Mouse (Mus musculus): Measurements from ENCODE around the gene Mpeg1.

Gene Mpeg1

DNA sequence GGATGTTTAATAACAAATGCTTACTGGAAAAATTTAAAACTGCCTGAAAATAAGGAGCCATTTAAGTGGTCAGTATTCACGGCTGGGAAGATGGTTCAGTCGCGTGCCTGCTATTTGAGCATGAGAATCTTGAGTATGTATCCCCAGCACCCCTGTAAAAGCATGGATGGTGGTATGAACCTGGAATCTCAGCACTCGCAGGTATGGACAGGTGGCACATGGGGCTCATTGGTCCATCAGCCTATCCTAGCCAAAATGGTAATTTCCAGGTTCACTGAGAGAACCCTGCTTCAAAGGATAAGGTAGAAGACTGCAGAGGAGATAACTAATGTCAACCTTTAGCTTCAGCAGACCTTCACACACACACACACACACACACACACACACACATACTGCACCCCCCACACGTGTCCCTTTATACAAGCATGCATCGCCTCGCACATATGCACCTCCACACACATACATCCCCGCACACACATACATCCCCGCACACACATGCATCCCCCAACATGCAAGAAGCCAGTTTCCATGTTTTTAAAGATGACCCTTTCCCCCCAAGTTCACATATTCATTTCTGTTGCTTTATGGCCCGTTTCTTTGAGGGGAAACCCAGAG, 5.1 kb downstream of the Mpeg1 start:
- DNase-seq: no peak

DNA sequence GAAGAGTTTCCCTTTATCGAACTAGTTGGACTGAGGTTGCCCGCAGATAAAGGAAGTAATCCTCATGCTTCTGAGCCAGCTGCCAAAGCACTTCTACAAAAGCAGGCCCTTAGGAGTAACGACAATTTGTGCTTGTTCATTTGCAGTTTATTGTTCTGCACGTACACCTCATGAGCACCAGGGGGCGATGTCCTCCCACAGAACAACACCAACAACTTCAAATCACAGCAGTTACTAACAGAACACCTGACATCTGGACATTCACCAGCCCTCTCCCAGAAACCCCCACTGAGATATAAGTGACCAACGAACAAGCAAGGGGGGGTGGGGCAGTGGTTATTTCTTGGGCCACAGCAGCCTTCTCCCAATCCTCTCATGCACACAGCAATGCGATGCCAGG, 5.6 kb downstream of the Mpeg1 start:
- DNase-seq: peak; percentile 64

GRCm38 (mm10) chr19:12467436-12467835, 6.9 kb downstream of the Mpeg1 start:
- no peak for DNase-seq

DNA sequence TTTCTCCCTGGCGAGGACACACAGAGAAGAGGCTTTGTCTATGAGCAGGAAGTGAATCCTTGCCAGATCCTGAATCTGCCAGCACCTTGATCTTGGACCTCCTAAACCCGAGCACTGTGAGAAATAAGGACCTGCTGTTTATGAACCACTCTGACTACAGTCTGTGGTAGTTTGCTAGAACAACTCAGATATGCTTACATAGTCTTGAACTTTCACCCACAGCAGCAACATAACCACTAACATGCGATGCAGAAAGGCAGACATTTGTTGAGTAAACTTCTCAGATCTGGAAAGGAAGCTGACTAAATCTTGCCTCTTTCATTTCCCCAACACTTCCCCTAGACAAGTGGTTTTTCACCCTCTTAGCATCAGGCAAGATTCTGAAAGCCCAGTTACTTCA, 11.3 kb downstream of the Mpeg1 start:
- peak; percentile 34 for DNase-seq

DNA sequence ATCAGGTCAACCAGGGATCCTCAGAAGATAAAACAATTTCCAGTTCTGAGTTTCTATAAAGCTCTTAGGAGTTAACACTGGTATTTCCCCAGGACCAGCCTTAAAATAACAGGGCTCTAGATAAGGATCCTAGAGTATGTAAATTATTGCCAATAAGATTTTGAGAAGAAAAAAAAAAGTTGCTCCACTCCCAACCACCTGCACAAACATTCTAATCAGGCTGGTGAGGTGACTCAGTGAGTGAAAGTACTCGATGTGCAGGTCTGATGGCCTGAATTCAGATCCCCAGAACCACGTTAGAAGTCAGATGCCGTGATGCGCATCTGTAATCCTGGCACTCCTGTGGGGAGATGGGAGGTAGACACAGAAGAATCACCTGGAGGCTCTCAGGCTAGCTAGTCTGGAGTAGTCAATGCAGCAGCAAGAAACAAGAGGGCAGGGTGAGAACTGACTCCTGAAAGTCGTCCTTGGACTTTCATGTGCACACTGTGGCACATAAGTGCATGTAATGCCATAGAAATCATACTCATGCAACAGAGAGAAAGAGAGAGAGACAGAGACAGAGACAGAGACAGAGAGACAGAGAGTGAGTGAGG, 11.9 kb downstream of the Mpeg1 start:
- DNase-seq: no peak

- DNase-seq: no peak
Observed at GRCm38 (mm10) chr19:12473201-12473641, 12.6 kb downstream of the Mpeg1 start.

DNA sequence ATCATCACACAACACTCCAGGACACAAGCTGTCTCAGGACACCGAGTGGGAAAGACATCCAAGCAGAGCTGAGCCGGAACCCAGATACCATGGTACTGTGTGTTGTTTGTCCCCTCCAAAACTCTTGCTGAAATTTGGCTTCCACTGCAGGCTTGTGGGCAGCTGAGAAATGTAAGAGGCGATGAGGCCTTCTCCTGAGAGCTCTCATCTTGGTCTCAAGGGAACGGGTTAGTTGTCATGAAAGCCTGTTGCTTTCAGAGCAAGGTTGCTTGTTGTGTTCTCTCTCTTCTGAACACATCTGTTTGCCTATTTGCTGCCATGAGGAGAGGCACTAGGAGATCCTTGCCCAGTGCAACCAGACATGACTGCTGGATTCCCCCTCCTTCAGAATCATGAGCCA, 13.4 kb downstream of the Mpeg1 start:
- no peak for DNase-seq

GRCm38 (mm10) chr19:12475380-12476250, 15.0 kb downstream of the Mpeg1 start:
- peak; percentile 93 for DNase-seq

- no peak for DNase-seq
Observed at GRCm38 (mm10) chr19:12476721-12477270, 16.2 kb downstream of the Mpeg1 start.

DNA sequence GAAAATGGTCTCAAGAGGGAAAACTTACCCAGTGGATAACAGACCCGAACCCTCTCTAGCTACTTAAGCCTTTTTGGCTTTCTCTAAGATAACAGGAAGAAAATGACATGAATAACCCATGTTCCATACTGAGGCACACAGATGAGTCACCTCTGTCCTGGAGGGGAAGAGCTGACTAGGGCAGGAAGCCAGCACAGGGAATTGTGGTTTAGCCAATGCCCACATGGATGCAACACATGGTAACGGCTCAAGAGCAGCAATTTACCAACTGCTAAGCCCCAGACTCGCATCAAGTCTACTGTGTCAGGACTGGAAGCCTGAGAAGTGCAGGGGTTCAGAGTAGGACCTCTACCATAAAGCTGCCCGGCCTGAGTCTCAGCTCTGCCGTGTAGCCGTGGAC, 17.8 kb downstream of the Mpeg1 start:
- no peak for DNase-seq

- no peak for DNase-seq
Observed at GRCm38 (mm10) chr19:12483782-12484181, 23.2 kb downstream of the Mpeg1 start.

GRCm38 (mm10) chr19:12484210-12484609, 23.6 kb downstream of the Mpeg1 start:
- no peak for DNase-seq

GRCm38 (mm10) chr19:12485223-12485622, 24.6 kb downstream of the Mpeg1 start:
- no peak for DNase-seq

DNA sequence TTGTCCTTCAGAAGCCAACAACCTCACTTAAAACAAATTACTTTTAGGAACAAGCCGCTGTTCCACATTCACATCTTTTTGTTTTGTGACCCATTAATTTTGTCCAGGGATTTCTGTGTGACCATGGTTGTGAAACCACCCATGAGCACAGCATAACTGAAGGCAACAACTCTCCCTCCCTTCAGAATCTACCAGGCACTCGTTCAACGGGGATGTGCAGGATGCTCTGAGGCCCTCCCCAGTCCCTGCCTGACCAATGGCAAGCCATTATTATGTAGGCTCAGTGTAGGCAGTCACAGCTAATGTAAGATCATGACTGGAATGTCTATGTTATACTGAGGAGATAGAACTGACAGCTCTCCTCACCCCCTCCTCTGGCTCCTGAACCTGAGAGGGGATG, 25.1 kb downstream of the Mpeg1 start:
- no peak for DNase-seq

- peak; percentile 79 for DNase-seq
Observed at GRCm38 (mm10) chr19:12486875-12487274, 26.3 kb downstream of the Mpeg1 start.

DNA sequence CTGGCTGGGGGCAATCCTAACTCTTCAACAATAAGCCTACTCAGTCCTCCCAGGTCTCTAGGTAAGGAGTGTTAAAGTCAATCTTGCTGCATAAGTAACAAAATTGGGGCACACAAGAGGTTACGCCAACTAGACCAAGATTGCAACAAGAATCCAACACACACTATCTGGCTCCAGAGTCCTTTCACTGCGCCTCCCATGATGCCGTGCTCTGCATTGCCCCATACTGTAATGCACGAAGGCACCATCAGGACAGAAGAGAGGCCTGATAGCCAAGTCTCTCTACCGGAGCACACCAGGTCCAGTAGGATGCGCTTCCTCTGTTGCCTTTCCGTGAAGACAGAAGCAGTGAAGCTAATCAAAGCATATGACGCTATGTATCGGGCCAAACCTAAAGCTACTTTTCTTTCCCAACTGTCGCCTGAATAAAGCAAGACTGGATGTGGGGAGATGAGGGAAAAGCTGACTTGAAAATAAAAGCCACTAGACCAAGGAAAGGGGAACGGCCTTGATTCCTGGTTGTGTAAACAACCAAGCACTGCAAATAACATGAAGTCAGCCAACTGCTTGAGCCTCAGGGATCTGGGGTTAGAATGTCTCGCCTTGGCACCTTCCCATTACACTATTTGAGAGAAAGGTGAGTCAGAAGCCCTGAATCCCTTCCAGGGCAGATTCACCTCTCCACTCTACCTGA, 27.1 kb downstream of the Mpeg1 start:
- DNase-seq: no peak

DNA sequence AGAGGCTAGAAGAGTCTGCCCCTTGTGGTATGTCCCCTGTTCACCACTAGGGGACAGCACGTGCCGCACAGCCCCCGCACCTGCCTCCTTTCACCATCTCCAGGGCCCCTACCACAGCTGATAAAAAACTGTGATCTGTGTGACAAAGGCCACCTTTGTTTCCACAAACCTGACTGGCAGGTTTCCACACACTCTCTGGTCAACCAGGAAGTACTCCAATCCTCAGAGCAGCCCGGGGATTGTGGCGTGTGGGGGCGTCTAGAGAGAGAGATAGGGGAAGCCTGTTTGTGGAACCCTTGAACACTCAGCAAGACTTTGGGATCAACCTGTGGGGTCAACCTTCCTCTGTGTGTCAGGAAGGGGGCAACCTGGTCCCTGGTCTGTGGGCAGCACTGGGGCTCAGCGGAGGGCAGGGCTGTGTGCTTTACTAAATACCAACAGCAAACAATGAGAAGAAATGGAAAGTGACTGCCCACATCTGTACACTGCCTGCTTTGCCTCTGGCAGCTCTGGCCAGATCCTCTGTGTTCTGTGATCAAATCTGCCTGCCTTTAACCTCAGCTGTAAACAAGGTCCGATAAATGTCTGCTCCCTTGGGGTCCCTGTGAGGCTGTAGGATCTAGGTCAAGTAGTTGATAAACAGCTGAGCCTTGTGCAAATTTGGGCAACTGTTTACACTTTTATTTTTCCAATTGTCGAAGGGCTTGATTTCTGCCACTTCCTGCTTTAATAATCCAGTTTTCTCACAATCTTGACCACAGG, 27.8 kb downstream of the Mpeg1 start:
- DNase-seq: no peak

GRCm38 (mm10) chr19:12488969-12489674, 28.5 kb downstream of the Mpeg1 start:
- DNase-seq: no peak

DNA sequence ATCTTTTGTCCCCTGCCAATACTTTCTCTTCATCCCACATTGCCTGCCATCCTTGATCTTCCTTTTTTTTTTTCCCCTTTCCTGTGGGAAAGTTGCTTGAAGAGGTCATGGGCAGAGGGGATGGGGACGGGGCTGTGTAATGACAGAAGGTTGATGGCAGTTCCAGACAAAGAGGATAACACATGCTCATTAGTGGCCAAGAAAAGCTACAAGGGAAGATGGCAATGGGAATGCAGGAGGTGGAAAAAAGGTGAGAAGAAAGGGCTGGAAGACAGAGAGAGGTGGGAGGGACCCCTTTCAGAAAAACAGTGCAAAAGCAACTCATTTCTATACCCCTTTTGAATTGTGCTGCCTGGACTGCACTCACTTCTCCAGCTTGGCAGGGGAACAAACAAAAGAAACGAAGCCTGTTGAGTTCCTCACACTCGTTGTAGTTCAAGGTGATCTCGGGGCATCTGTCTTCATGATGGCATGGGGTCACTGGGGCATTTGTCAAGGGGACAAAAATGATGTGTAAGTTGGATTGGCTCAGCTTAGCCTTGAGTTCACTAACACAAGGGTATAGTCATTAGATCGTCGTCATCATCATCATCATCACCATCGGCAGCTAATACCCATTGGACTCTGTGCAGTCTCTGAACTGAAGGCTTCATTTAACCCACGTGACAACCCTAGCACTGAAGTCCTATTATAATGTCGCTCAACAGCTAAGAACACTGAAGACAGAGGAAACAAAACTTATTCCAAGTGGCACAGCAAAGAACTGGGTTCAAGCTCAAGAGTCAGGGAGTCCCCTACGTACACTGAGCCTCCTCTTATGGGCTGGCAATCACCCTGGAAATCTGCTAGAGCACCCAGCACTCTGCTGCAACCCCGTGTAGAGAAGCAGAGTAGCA, 29.3 kb downstream of the Mpeg1 start:
- no peak for DNase-seq

GRCm38 (mm10) chr19:12491636-12492035, 31.1 kb downstream of the Mpeg1 start:
- DNase-seq: no peak
